Mouse (Mus musculus) G1E (cell line): ENCODE data around the gene Igsf9b.

ENCODE experiments used
- CTCF ChIP-seq: IDR thresholded peaks from 2 replicates; pipeline ENCODE4 v1.5.1; 2012; ENCODE audit warnings: low read depth, low read length, inconsistent platforms, mixed read lengths
- GATA1 ChIP-seq: IDR thresholded peaks from 2 replicates; pipeline ENCODE4 v1.6.1; 2012; ENCODE audit warnings: borderline replicate concordance, low read length, inconsistent platforms, mixed read lengths
- GATA2 ChIP-seq: IDR thresholded peaks from 2 replicates; pipeline ENCODE4 v1.6.1; 2012; ENCODE audit warnings: low read depth, low read length, inconsistent platforms, borderline replicate concordance
- POLR2AphosphoS5 ChIP-seq: IDR thresholded peaks from 2 replicates; pipeline ENCODE4 v1.6.1; 2012; ENCODE audit warnings: low read depth, low read length, inconsistent platforms; ENCODE audit not compliant: insufficient replicate concordance

DNA sequence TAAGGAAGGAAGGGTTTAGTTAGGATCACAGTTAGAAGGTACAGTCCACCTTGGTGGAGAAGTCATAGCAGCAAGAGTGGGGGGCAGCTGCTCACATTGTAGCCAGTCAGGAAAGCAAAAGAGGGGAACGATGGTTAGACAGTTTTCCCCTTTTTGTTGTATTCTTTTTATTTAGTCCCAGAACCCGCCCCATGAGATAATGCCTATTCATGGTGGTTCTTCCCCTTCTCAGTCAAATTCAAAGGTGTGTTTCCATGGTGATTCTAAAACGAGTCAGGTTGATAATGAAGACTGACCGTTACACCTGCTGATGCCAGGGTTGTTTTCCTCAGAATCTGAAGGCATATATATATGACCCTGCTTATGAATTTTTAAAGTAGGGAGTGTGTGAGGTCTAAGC, 29.7 kb upstream of the Igsf9b start:
- TF ChIP-seq GATA1 (no peak), CTCF (no peak), POLR2AphosphoS5 (no peak), GATA2 (no peak)
